Mouse (Mus musculus) hindbrain, postnatal 0 days (tissue): ENCODE results near the gene Ankrd1. TPM values are rescaled to one million over a fixed set of nuclear protein-coding genes. Genes with fewer than 3 reads are reported as not detected.

Source experiments
- ATAC-seq: fragments of 200-750 bp; cut with Nextera tagmentation; 2 replicates; pipeline ENCODE4 v1.8.0; 2017; ENCODE audit warnings: mild to moderate bottlenecking, moderate TSS enrichment, moderate library complexity
- DNase-seq: peaks from one replicate; pipeline ENCODE4 v3.0.0-alpha.2; 2015; ENCODE audit warnings: low spot score
- H3K27ac ChIP-seq: fragments of 300-500 bp; sonication (generic); 2 replicates; pipeline ENCODE4 v1.5.1; 2014; ENCODE audit warnings: mild to moderate bottlenecking
- H3K27me3 ChIP-seq: fragments of 300-500 bp; sonication (generic); 2 replicates; pipeline ENCODE4 v1.6.1; 2014; ENCODE audit warnings: low read length, mixed read lengths; ENCODE audit not compliant: insufficient read depth
- H3K36me3 ChIP-seq: fragments of 300-500 bp; sonication (generic); 2 replicates; pipeline ENCODE4 v1.6.1; 2014; ENCODE audit warnings: low read length, mixed read lengths; ENCODE audit not compliant: insufficient read depth
- H3K4me1 ChIP-seq: fragments of 300-500 bp; sonication (generic); 2 replicates; pipeline ENCODE4 v1.6.1; 2014; ENCODE audit warnings: antibody characterized with exemption, low read length, mixed read lengths; ENCODE audit not compliant: insufficient read depth
- H3K4me2 ChIP-seq: fragments of 300-500 bp; sonication (generic); 2 replicates; pipeline ENCODE4 v1.6.1; 2014; ENCODE audit warnings: low read depth, mild to moderate bottlenecking, low read length, moderate library complexity, mixed read lengths
- H3K4me3 ChIP-seq: fragments of 300-500 bp; sonication (generic); 2 replicates; pipeline ENCODE4 v1.5.1; 2014; ENCODE audit warnings: low read length
- H3K9ac ChIP-seq: fragments of 300-500 bp; sonication (generic); replicated peaks from 2 replicates; pipeline ENCODE4 v1.6.1; 2014; ENCODE audit warnings: mild to moderate bottlenecking, low read length, moderate library complexity, mixed read lengths
- H3K9me3 ChIP-seq: fragments of 300-500 bp; sonication (generic); 2 replicates; pipeline ENCODE4 v1.6.1; 2016; ENCODE audit warnings: low read length, mixed read lengths
- CTCF ChIP-seq: IDR thresholded peaks from 2 replicates; pipeline ENCODE4 v1.5.1; 2016; ENCODE audit warnings: antibody characterized with exemption, control low read depth, low read depth
- WGBS: fragments of 180-500 bp; shearing (Covaris S2); extraction: QIAGEN DNeasy Blood & Tissue Kit; methylation state at CpG from one replicate; pipeline ENCODE4 v1.1.7; 2014; 5-methylcytosine and 5-hydroxymethylcytosine counted together
- polyA plus RNA-seq: library from polyadenylated mRNA; unstranded; fragments of >200 nt; fragmentation: Nextera tagmentation; extraction: Ambion mirVana; gene quantifications from 2 replicates; pipeline ENCODE4 v1.2.1, GENCODE M21; 2015
- total RNA-seq: library from RNA; depleted of rRNA; stranded (reverse); fragments of >200 nt; gene quantifications from 2 replicates; pipeline ENCODE4 v1.2.3, GENCODE M21; 2014

Gene Ankrd1
- total and polyA plus RNA-seq, 2 experiments from 2014 or later, result 0.10 TPM; not detected in 1

- Histone ChIP-seq H3K4me2 (peak overlapping the region; percentile 48), H3K9ac (no peak overlapping the region), H3K4me3 (peak overlapping the region; percentile 18; the same call in 1 of the 2 replicates), H3K4me1 (no peaks in the 10 kb centered on the region), H3K9me3 (no peaks in the 10 kb centered on the region), H3K27me3 (no peaks in the 10 kb centered on the region), H3K27ac (no peak overlapping the region), H3K36me3 (no peaks in the 10 kb centered on the region)
- ATAC-seq (0 out of 2 replicates have a peak, but pooled peaks have one; percentile 36), DNase-seq (peak; percentile 80)
- 29% methylated on average over 7 of the region's 7 CpGs for WGBS
- TF ChIP-seq CTCF, result peak; percentile 70
Observed at GRCm38 (mm10) chr19:36111054-36111895, 8.6 kb downstream of the Ankrd1 start.

GRCm38 (mm10) chr19:36110465-36110864, 9.4 kb downstream of the Ankrd1 start:
- Histone ChIP-seq H3K27ac (no peak overlapping the region), H3K36me3 (0 out of 2 replicates have a peak, but pooled peaks cover 3% of the 10 kb centered on the region), H3K27me3 (no peaks in the 10 kb centered on the region), H3K9ac (no peak overlapping the region), H3K4me1 (no peaks in the 10 kb centered on the region), H3K4me3 (no peak overlapping the region), H3K4me2 (no peak overlapping the region), H3K9me3 (no peaks in the 10 kb centered on the region)
- DNase-seq (no peak), ATAC-seq (peak; percentile 37; the same call in 1 of the 2 replicates)
- WGBS, result 23% methylated on average over 7 of the region's 7 CpGs
- TF ChIP-seq CTCF, result no peak

- DNase-seq, result peak; percentile 46
Observed at GRCm38 (mm10) chr19:36109318-36109944, 10.5 kb downstream of the Ankrd1 start.

GRCm38 (mm10) chr19:36103909-36104308, 16.0 kb downstream of the Ankrd1 start:
- Histone ChIP-seq H3K9me3 (no peaks in the 10 kb centered on the region), H3K4me2 (no peak overlapping the region), H3K4me3 (no peak overlapping the region), H3K27ac (no peak overlapping the region), H3K27me3 (no peaks in the 10 kb centered on the region), H3K9ac (no peak overlapping the region), H3K36me3 (peaks cover 27% of the 10 kb centered on the region), H3K4me1 (no peaks in the 10 kb centered on the region)
- 87% methylated on average over 5 of the region's 5 CpGs for WGBS
- DNase-seq (no peak), ATAC-seq (no peak)
- TF ChIP-seq CTCF, result no peak

More at GRCm38 (mm10) chr19:36109318-36109944, 10.5 kb downstream of the Ankrd1 start:
- Histone ChIP-seq H3K9me3 (no peaks in the 10 kb centered on the region), H3K27ac (no peak overlapping the region), H3K4me3 (peak overlapping the region; percentile 18), H3K27me3 (no peaks in the 10 kb centered on the region), H3K9ac (no peak overlapping the region), H3K4me2 (peak overlapping the region; percentile 44), H3K4me1 (no peaks in the 10 kb centered on the region), H3K36me3 (0 out of 2 replicates have a peak, but pooled peaks cover 3% of the 10 kb centered on the region)
- TF ChIP-seq CTCF, result no peak
- ATAC-seq, result peak; percentile 78
- 49% methylated on average over 26 of the region's 26 CpGs for WGBS

GRCm38 (mm10) chr19:36098916-36099315, 21.0 kb downstream of the Ankrd1 start:
- no peak overlapping the region for H3K4me2 ChIP-seq
- H3K9ac ChIP-seq, result no peak overlapping the region
- ATAC-seq (no peak), DNase-seq (no peak)
- no peak for TF ChIP-seq CTCF
- H3K9me3 ChIP-seq, result no peaks in the 10 kb centered on the region
- no peak overlapping the region for H3K27ac ChIP-seq
- WGBS, result 89% methylated on average over 7 of the region's 7 CpGs
- H3K4me1 ChIP-seq, result no peaks in the 10 kb centered on the region
- peaks cover 35% of the 10 kb centered on the region for H3K36me3 ChIP-seq
- H3K4me3 ChIP-seq, result no peak overlapping the region
- no peaks in the 10 kb centered on the region for H3K27me3 ChIP-seq

GRCm38 (mm10) chr19:36098265-36098664, 21.6 kb downstream of the Ankrd1 start:
- H3K36me3 ChIP-seq, result peaks cover 35% of the 10 kb centered on the region
- no peaks in the 10 kb centered on the region for H3K27me3 ChIP-seq
- H3K27ac ChIP-seq, result no peak overlapping the region
- TF ChIP-seq CTCF, result no peak
- H3K9me3 ChIP-seq, result no peaks in the 10 kb centered on the region
- no peak for ATAC-seq
- H3K4me1 ChIP-seq, result no peaks in the 10 kb centered on the region
- no peak overlapping the region for H3K9ac ChIP-seq
- DNase-seq, result no peak
- H3K4me3 ChIP-seq, result no peak overlapping the region
- WGBS, result 97% methylated on average over 1 of the region's 1 CpGs
- H3K4me2 ChIP-seq, result no peak overlapping the region

GRCm38 (mm10) chr19:36097194-36097593, 22.7 kb downstream of the Ankrd1 start:
- Histone ChIP-seq H3K9me3 (no peaks in the 10 kb centered on the region), H3K27ac (no peak overlapping the region), H3K4me2 (no peak overlapping the region), H3K27me3 (no peaks in the 10 kb centered on the region), H3K36me3 (peaks cover 35% of the 10 kb centered on the region), H3K4me1 (no peaks in the 10 kb centered on the region), H3K4me3 (no peak overlapping the region), H3K9ac (no peak overlapping the region)
- DNase-seq (no peak), ATAC-seq (no peak)
- TF ChIP-seq CTCF, result no peak
- WGBS, result 88% methylated on average over 3 of the region's 3 CpGs
